Mouse (Mus musculus) cerebral cortex, adult 2 months (tissue): ENCODE measurements around the gene Tdrd3.

Experiments used
- WGBS: fragments of 180-500 bp; shearing (Covaris S2); methylation state at CpG from one replicate; pipeline ENCODE4 v1.1.7; 2018; 5-methylcytosine and 5-hydroxymethylcytosine counted together

Tdrd3 gene

GRCm38 (mm10) chr14:87451645-87452443 lies 35.4 kb downstream of the Tdrd3 start:
- WGBS, result 4% methylated on average over 7 of the region's 7 CpGs

GRCm38 (mm10) chr14:87455630-87456175 lies 39.3 kb downstream of the Tdrd3 start:
- 76% methylated on average over 5 of the region's 5 CpGs for WGBS

- WGBS, result 91% methylated on average over 1 of the region's 1 CpGs
These were observed 43.3 kb downstream of the Tdrd3 start for GRCm38 (mm10) chr14:87459777-87460176.

- 41% methylated on average over 12 of the region's 12 CpGs for WGBS
These were observed 45.1 kb downstream of the Tdrd3 start for GRCm38 (mm10) chr14:87461543-87461942.

GRCm38 (mm10) chr14:87463963-87464654 lies 47.7 kb downstream of the Tdrd3 start:
- WGBS, result 25% methylated on average over 11 of the region's 11 CpGs

- 73% methylated on average over 12 of the region's 12 CpGs for WGBS
These were observed 51.1 kb downstream of the Tdrd3 start for GRCm38 (mm10) chr14:87467586-87467985.

- WGBS, result 87% methylated on average over 1 of the region's 1 CpGs
These were observed 55.1 kb downstream of the Tdrd3 start for GRCm38 (mm10) chr14:87471521-87471920.

GRCm38 (mm10) chr14:87472782-87473181 lies 56.3 kb downstream of the Tdrd3 start:
- 83% methylated on average over 2 of the region's 2 CpGs for WGBS

GRCm38 (mm10) chr14:87475721-87476359 lies 59.4 kb downstream of the Tdrd3 start:
- WGBS, result 77% methylated on average over 10 of the region's 10 CpGs

GRCm38 (mm10) chr14:87478339-87478951 lies 62.0 kb downstream of the Tdrd3 start:
- 82% methylated on average over 3 of the region's 3 CpGs for WGBS

GRCm38 (mm10) chr14:87485888-87486287 lies 69.4 kb downstream of the Tdrd3 start:
- WGBS, result 65% methylated on average over 3 of the region's 3 CpGs

GRCm38 (mm10) chr14:87497955-87498594 lies 81.6 kb downstream of the Tdrd3 start:
- WGBS, result 94% methylated on average over 11 of the region's 11 CpGs

- WGBS, result 88% methylated on average over 8 of the region's 8 CpGs
These were observed 89.5 kb downstream of the Tdrd3 start for GRCm38 (mm10) chr14:87505924-87506323.

- 64% methylated on average over 3 of the region's 3 CpGs for WGBS
These were observed 98.8 kb downstream of the Tdrd3 start for GRCm38 (mm10) chr14:87515281-87515680.

- WGBS, result 75% methylated on average over 4 of the region's 4 CpGs
These were observed 100.9 kb downstream of the Tdrd3 start for GRCm38 (mm10) chr14:87517381-87517780.

- 94% methylated on average over 8 of the region's 8 CpGs for WGBS
These were observed 115.4 kb downstream of the Tdrd3 start for GRCm38 (mm10) chr14:87531847-87532246.

GRCm38 (mm10) chr14:87537127-87537819 lies 120.8 kb downstream of the Tdrd3 start:
- WGBS, result 70% methylated on average over 4 of the region's 4 CpGs

- 92% methylated on average over 6 of the region's 6 CpGs for WGBS
These were observed 133.5 kb downstream of the Tdrd3 start for GRCm38 (mm10) chr14:87549986-87550385.

- 58% methylated on average over 3 of the region's 3 CpGs for WGBS
These were observed 135.8 kb downstream of the Tdrd3 start for GRCm38 (mm10) chr14:87552211-87552610.

GRCm38 (mm10) chr14:87563841-87564240 lies 147.4 kb downstream of the Tdrd3 start:
- 82% methylated on average over 9 of the region's 9 CpGs for WGBS

- 32% methylated on average over 7 of the region's 7 CpGs for WGBS
These were observed 149.8 kb downstream of the Tdrd3 start for GRCm38 (mm10) chr14:87566211-87566610.
